9 mouse cellular contexts compared by ENCODE assay signal in genomic region chr7:113121911-113122319, GRCm38 (mm10).
DNase-seq lines count a peak whose midpoint lies in the region; ATAC-seq and TF ChIP-seq lines count a peak whose summit lies in the region.
"Had no signal": no experiment of that assay in that cellular context is flagged by ENCODE, and none has a peak within 500 bp of the region (broad histone marks: within the 10 kb centered on the region; RNA-seq: fewer than 3 reads in every experiment).

No protein-coding gene starts in this region.

- WGBS in kidney, adult 2 months = 15% methylated on average over 6 of the region's 6 CpGs
- WGBS in lung, embryonic 15.5 days = 24% methylated on average over 6 of the region's 6 CpGs

- no peak overlapping the region for H3K9ac ChIP-seq in lung, embryonic 15.5 days

- H3K9me3 ChIP-seq in lung, embryonic 15.5 days = no peaks in the 10 kb centered on the region

- H3K27me3 ChIP-seq in kidney, adult 2 months (replicated peaks; ENCODE audit: control insufficient read depth, insufficient read depth, low read length) = no peaks in the 10 kb centered on the region
- H3K27me3 ChIP-seq in lung, embryonic 15.5 days = no peaks in the 10 kb centered on the region

- H3K36me3 ChIP-seq in kidney, adult 2 months (ENCODE audit: control insufficient read depth, insufficient read depth, low read length) = no peaks in the 10 kb centered on the region
- no peaks in the 10 kb centered on the region for H3K36me3 ChIP-seq in lung, embryonic 15.5 days

- peak; percentile 87 for ATAC-seq in lung, embryonic 15.5 days (ENCODE audit: borderline replicate concordance, extremely low read depth, low FRiP score, low TSS enrichment)

- peak; percentile 42 for DNase-seq in adrenal gland, postnatal 25 days
- DNase-seq in adrenal gland, postnatal 4 days (ENCODE audit: low spot score in 2 of 2) = no peak
- peak; percentile 79 for DNase-seq in NIH3T3 (ENCODE audit: low read depth)
- peak; percentile 45 for DNase-seq in kidney, adult 2 months
- DNase-seq in T-cell, adult 2 months (ENCODE audit: low spot score) = no peak
- DNase-seq in natural killer cell, adult 2 months (ENCODE audit: low spot score in 2 of 2) = no peak
- DNase-seq in testis, postnatal 10 days (ENCODE audit: low spot score) = no peak
- DNase-seq: cerebellum, adult 11 months had no signal

- TF ChIP-seq CTCF in kidney, adult 2 months (conservative IDR thresholded peaks at IDR 0.05; ENCODE audit: insufficient read depth, insufficient read length, low read depth, low read length) = no peak

- H3K4me1 ChIP-seq in kidney, adult 2 months (ENCODE audit: control insufficient read depth, insufficient read depth, low read length) = peaks cover 4% of the 10 kb centered on the region; the same call in 1 of the 2 replicates
- H3K4me1 ChIP-seq in lung, embryonic 15.5 days = peaks cover 6% of the 10 kb centered on the region; the same call in 1 of the 2 replicates

- H3K4me2 ChIP-seq in lung, embryonic 15.5 days = no peak overlapping the region

- TF ChIP-seq POLR2A in kidney, adult 2 months (IDR thresholded peaks at IDR 0.05; ENCODE audit: low read depth, low read length) = no peak

- H3K27ac ChIP-seq in kidney, adult 2 months (ENCODE audit: insufficient read depth, low read depth, low read length) = no peak overlapping the region
- H3K27ac ChIP-seq in lung, embryonic 15.5 days = peak overlapping the region; percentile 75

- no peak overlapping the region for H3K4me3 ChIP-seq in kidney, adult 2 months (ENCODE audit: insufficient read depth, low read depth, low read length)
- H3K4me3 ChIP-seq in lung, embryonic 15.5 days = no peak overlapping the region

Comparison
In these comparisons a context has a peak if more than half of its experiments do, and no peak if none do; other contexts are left out.
1. DNase-seq: peak in adrenal gland, postnatal 25 days (single experiment), NIH3T3 (single experiment) and kidney, adult 2 months (single experiment); none in adrenal gland, postnatal 4 days (0 of 2), T-cell, adult 2 months (single experiment), natural killer cell, adult 2 months (0 of 2) and testis, postnatal 10 days (single experiment).